Mouse (Mus musculus): ENCODE results near the gene Cisd2.

GRCm38 (mm10) chr3:135375836-135376235, 47.9 kb downstream of the Cisd2 start:
- TF ChIP-seq CTCF (IDR thresholded peaks at IDR 0.05; ENCODE audit: control insufficient read depth, insufficient read depth, insufficient read length) (no peak), MYOD1 (IDR thresholded peaks at IDR 0.05; ENCODE audit: control insufficient read depth, insufficient read length, low read depth) (no peak), MAX (IDR thresholded peaks at IDR 0.05) (no peak), MYOG (IDR thresholded peaks at IDR 0.05; ENCODE audit: control insufficient read depth, extremely low read depth, insufficient read length) (no peak), USF1 (IDR thresholded peaks at IDR 0.05; ENCODE audit: low read depth) (no peak), CEBPB (IDR thresholded peaks at IDR 0.05; ENCODE audit: low read depth) (no peak), FOSL1 (IDR thresholded peaks at IDR 0.05; ENCODE audit: insufficient read depth, low read length, poor library complexity, severe bottlenecking) (no peak)

Measured in C2C12 (cell line).